Mouse (Mus musculus): ENCODE results near the gene Ptprd. TPM values are rescaled to one million over a fixed set of nuclear protein-coding genes. Genes with fewer than 3 reads are reported as not detected.

The Ptprd gene
- polyA plus RNA-seq, 1 experiment from 2014 or later = 14.3 TPM

DNA sequence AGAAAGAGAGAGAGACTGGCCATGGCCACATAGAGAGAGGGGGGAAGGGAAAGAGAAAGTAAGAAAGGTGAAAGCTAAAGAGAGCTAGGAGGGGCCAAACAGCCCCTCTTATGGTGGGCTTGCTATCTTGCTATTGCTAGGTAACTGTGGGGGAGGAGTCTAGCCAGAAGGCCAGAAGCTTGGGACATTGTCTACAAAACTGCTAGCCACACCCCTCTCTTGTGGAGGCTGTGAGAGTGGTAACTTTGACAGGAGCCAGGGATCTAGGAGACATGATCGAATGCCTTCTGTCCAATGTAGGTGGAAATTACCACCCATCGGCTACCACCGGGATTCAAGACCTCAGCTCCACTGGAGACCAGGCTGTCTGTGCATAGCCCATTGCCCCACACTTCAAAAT, 1899.2 kb downstream of the Ptprd start:
- no peak overlapping the region for H3K27ac ChIP-seq (ENCODE audit: poor library complexity, severe bottlenecking)
- H3K9me3 ChIP-seq (replicated peaks) = no peaks in the 10 kb centered on the region
- no peak overlapping the region; the same call in 1 of the 2 replicates for H3K4me2 ChIP-seq
- no peaks in the 10 kb centered on the region for H3K36me3 ChIP-seq
- WGBS = 53% methylated on average over 3 of the region's 3 CpGs
- ATAC-seq (ENCODE audit: insufficient number of reproducible peaks, low FRiP score) = no peak
- peaks cover 26% of the 10 kb centered on the region for H3K4me1 ChIP-seq (replicated peaks)
- H3K27me3 ChIP-seq (replicated peaks) = no peaks in the 10 kb centered on the region
- no peak overlapping the region for H3K9ac ChIP-seq
- H3K4me3 ChIP-seq = no peak overlapping the region

DNA sequence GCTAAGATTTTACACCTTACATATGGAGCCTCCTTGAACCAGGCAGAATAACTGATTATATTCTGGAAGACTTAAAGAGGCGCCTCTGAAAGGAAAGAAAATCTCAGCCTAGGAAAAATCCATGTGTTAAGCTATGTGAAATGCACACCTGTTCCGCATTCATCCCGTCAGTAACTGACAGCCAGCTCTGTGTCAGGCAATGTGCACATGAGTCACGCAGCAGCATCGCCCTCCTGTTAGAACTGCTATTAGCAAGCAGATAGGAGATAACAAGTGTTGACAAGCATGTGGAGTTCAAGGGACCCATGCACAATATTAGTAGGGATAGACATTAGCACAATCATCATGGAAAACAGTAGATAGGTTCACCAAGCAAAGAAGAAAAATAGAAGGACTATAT, 1905.8 kb downstream of the Ptprd start:
- H3K9ac ChIP-seq = no peak overlapping the region
- WGBS = 29% methylated on average over 5 of the region's 5 CpGs
- no peaks in the 10 kb centered on the region for H3K36me3 ChIP-seq
- no peak overlapping the region for H3K4me2 ChIP-seq
- H3K27ac ChIP-seq (ENCODE audit: poor library complexity, severe bottlenecking) = no peak overlapping the region
- no peaks in the 10 kb centered on the region for H3K27me3 ChIP-seq (replicated peaks)
- H3K4me1 ChIP-seq (replicated peaks) = peaks cover 13% of the 10 kb centered on the region
- no peaks in the 10 kb centered on the region for H3K9me3 ChIP-seq (replicated peaks)
- no peak for ATAC-seq (ENCODE audit: insufficient number of reproducible peaks, low FRiP score)
- no peak overlapping the region for H3K4me3 ChIP-seq

DNA sequence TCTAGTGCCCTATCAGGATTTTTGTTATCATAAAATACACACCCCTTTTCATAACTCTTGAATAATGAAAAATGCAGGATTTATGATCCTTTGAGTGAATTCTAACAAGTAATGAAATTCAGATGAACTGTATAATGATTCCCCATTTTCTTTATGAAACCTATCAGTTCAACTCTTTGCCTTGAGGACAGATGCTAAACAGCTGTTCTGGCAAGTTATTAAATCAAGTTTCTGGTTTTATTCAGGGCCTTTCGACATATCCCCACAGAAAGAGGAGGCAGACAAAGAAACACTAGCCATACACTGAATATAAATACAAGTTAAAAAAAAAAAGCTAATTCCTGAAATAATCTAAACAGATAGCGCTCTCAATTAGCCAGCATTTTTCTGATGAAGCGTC, 1914.4 kb downstream of the Ptprd start:
- H3K9ac ChIP-seq = no peak overlapping the region
- H3K36me3 ChIP-seq = no peaks in the 10 kb centered on the region
- ATAC-seq (ENCODE audit: insufficient number of reproducible peaks, low FRiP score) = no peak
- 69% methylated on average over 3 of the region's 3 CpGs for WGBS
- no peak overlapping the region for H3K4me3 ChIP-seq
- H3K4me2 ChIP-seq = no peak overlapping the region
- no peaks in the 10 kb centered on the region for H3K9me3 ChIP-seq (replicated peaks)
- H3K4me1 ChIP-seq (replicated peaks) = peaks cover 16% of the 10 kb centered on the region
- no peak overlapping the region for H3K27ac ChIP-seq (ENCODE audit: poor library complexity, severe bottlenecking)
- H3K27me3 ChIP-seq (replicated peaks) = no peaks in the 10 kb centered on the region

DNA sequence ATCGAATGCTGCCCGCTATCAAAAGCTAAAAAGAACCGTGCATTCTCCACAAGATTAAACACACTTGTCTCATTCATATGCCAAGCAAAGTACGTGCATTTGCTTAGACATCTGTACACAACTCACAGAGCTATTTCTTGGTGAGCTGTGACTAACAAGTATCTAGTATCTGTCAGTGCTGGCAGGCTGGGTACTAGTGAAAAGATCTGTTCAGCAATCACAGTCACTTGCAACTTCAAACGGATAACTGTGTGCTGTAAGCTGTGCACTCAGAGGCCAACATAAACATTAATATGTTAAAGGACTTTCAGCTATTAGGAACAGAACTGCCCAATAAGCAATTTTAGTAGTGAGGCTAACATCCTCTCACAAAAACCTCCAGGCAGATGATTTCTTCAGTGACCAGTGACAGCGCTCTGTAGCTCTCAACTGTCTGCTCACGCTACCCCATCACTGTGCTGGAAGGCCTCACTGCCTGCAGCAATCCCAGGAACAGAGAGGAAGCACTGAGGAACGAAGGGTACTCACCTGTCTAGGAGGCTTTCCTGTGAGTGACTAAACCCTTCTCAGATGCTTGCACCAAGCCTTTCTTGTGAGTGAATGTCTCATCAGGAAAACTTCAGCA, 1918.9 kb downstream of the Ptprd start:
- Histone ChIP-seq H3K4me3 (no peak overlapping the region), H3K36me3 (no peaks in the 10 kb centered on the region), H3K4me2 (no peak overlapping the region), H3K27ac (ENCODE audit: poor library complexity, severe bottlenecking) (no peak overlapping the region), H3K9ac (no peak overlapping the region), H3K27me3 (replicated peaks) (no peaks in the 10 kb centered on the region), H3K9me3 (replicated peaks) (no peaks in the 10 kb centered on the region), H3K4me1 (replicated peaks) (peaks cover 16% of the 10 kb centered on the region)
- no peak for ATAC-seq (ENCODE audit: insufficient number of reproducible peaks, low FRiP score)
- WGBS = 72% methylated on average over 8 of the region's 8 CpGs

DNA sequence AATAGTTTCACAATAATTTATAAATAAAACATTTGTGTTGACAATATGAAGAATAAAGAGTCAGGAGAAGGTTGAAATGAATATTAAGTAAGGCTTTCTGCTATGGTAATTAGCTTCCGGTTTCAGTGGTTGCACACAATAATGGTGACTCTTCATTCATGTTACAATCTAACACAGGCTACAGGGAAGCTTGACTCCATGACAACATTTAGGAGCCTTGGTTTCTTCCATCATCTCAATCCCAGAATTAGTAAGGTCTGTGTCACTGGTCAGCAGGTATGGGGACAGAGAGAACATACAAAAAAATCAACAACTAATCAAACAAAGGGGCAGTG, 1921.3 kb downstream of the Ptprd start:
- no peaks in the 10 kb centered on the region for H3K36me3 ChIP-seq
- no peaks in the 10 kb centered on the region for H3K27me3 ChIP-seq (replicated peaks)
- peaks cover 8% of the 10 kb centered on the region for H3K4me1 ChIP-seq (replicated peaks)
- no peak for ATAC-seq (ENCODE audit: insufficient number of reproducible peaks, low FRiP score)
- 86% methylated on average over 1 of the region's 1 CpGs for WGBS
- H3K4me3 ChIP-seq = no peak overlapping the region
- H3K9ac ChIP-seq = no peak overlapping the region
- no peak overlapping the region for H3K27ac ChIP-seq (ENCODE audit: poor library complexity, severe bottlenecking)
- no peaks in the 10 kb centered on the region for H3K9me3 ChIP-seq (replicated peaks)
- H3K4me2 ChIP-seq = no peak overlapping the region

DNA sequence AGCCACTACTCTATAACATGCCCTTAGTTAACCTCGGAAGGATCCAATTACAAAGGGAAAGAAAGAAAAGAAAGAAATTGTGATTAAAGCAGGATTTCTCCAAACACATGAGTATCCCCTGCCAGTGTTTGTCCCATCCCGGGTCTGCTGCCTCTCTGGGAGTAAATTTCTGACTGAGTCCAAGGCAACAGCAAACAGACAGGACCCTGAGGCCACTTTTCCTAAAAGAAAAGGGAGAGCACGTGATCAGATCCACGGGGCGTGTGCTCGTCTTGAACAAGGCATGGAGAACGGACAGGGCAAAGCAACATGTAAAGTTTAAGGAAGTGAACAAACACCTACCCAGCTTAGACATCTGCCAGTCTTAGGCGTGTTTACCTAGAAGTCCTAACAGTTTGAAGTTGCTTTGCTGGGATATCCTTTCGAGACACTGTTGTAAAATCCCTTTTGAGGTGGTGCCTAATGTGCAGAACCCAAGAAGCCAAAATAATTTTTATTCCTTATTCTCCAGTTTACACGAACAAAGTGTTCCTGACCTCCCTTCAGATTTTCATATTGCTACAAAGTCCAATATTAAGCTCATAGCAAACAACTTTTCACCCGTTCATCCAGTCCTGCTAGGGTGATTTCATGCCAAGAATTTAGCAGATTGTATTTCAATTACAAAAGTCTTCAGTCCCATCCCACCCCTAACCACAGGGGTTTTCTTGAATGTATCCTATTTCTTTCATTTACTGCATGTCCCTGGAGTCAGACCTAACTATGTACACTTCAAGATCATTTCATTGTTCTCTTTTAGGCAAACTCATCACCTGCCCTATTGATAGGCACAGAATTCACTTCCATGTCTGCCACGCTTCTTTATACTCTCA, 1921.9 kb downstream of the Ptprd start:
- Histone ChIP-seq H3K27me3 (replicated peaks) (no peaks in the 10 kb centered on the region), H3K9me3 (replicated peaks) (no peaks in the 10 kb centered on the region), H3K9ac (no peak overlapping the region), H3K36me3 (no peaks in the 10 kb centered on the region), H3K4me3 (no peak overlapping the region), H3K4me1 (replicated peaks) (peaks cover 8% of the 10 kb centered on the region), H3K27ac (ENCODE audit: poor library complexity, severe bottlenecking) (no peak overlapping the region), H3K4me2 (no peak overlapping the region)
- WGBS = 72% methylated on average over 12 of the region's 12 CpGs
- no peak for ATAC-seq (ENCODE audit: insufficient number of reproducible peaks, low FRiP score)

DNA sequence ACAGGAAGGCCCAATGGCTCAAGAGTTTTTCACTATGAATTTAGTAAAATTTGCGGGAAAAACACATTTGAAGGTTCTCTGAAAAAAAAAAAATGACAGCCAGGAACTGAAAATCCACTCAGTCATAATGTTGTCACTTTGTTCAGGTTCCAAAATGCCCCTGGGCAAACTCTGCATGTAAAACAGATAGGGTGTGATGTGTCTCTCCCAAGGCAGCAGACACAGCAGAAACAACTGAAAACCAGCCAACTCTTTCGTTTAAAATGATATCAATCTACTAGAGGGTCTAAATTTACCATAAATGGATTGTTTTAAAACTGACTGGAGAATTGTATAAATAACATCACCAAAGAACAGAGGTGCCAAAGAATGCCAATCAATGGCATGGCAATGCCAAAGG, 1925.7 kb downstream of the Ptprd start:
- WGBS = 56% methylated on average over 2 of the region's 2 CpGs
- H3K9ac ChIP-seq = no peak overlapping the region
- H3K4me1 ChIP-seq (replicated peaks) = peaks cover 4% of the 10 kb centered on the region; the same call in 1 of the 2 replicates
- no peaks in the 10 kb centered on the region for H3K27me3 ChIP-seq (replicated peaks)
- H3K4me2 ChIP-seq = no peak overlapping the region
- ATAC-seq (ENCODE audit: insufficient number of reproducible peaks, low FRiP score) = no peak
- no peaks in the 10 kb centered on the region for H3K9me3 ChIP-seq (replicated peaks)
- no peaks in the 10 kb centered on the region for H3K36me3 ChIP-seq
- no peak overlapping the region for H3K27ac ChIP-seq (ENCODE audit: poor library complexity, severe bottlenecking)
- no peak overlapping the region for H3K4me3 ChIP-seq

DNA sequence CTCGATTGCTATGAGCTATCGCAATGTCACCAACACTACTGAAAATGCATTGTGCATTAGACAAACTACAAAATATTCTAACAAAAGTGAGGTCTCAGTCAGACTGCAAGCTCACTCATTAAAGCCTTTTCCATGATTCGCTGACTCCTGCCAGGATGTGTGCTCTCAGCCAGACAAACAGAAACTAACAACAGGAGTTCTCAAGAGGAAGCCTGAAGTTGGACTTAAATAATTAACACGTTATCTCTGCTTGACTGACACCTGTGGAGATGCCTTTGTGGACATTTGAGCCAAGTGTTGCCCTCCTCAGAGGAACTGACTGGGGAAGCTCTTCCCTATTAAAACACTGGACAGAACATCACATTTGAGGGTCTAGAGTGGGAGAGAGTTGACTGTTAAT, 1928.9 kb downstream of the Ptprd start:
- H3K36me3 ChIP-seq = no peaks in the 10 kb centered on the region
- peaks cover 4% of the 10 kb centered on the region; the same call in 1 of the 2 replicates for H3K4me1 ChIP-seq (replicated peaks)
- no peaks in the 10 kb centered on the region for H3K27me3 ChIP-seq (replicated peaks)
- H3K4me3 ChIP-seq = no peak overlapping the region
- ATAC-seq (ENCODE audit: insufficient number of reproducible peaks, low FRiP score) = no peak
- H3K9ac ChIP-seq = no peak overlapping the region
- no peaks in the 10 kb centered on the region for H3K9me3 ChIP-seq (replicated peaks)
- H3K4me2 ChIP-seq = no peak overlapping the region
- WGBS = 56% methylated on average over 4 of the region's 4 CpGs
- H3K27ac ChIP-seq (ENCODE audit: poor library complexity, severe bottlenecking) = no peak overlapping the region

DNA sequence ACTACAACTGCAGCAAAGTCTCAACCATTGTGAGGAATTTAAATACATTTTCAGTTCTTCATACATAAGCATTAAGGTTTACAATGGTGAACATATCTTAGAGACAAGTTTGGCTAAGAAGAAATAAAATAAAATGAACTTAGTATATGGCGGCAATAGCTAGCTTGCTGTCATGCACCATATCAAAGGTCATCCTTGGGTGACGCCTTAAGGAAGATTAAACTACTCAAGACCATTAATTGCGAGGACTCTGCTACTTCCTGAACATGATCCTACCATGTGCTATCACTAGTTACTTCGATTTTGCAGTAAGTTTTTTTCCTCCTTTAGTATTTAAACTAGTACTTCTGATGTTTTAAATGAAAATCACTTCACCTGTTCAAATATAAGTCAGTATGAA, 1949.0 kb downstream of the Ptprd start:
- H3K27me3 ChIP-seq (replicated peaks) = no peaks in the 10 kb centered on the region
- no peak overlapping the region for H3K27ac ChIP-seq (ENCODE audit: poor library complexity, severe bottlenecking)
- WGBS = 83% methylated on average over 4 of the region's 4 CpGs
- no peaks in the 10 kb centered on the region for H3K9me3 ChIP-seq (replicated peaks)
- H3K4me3 ChIP-seq = no peak overlapping the region
- no peaks in the 10 kb centered on the region for H3K36me3 ChIP-seq
- ATAC-seq (ENCODE audit: insufficient number of reproducible peaks, low FRiP score) = no peak
- 0 out of 2 replicates have a peak, but pooled peaks cover 5% of the 10 kb centered on the region for H3K4me1 ChIP-seq (replicated peaks)
- H3K9ac ChIP-seq = no peak overlapping the region
- no peak overlapping the region for H3K4me2 ChIP-seq

DNA sequence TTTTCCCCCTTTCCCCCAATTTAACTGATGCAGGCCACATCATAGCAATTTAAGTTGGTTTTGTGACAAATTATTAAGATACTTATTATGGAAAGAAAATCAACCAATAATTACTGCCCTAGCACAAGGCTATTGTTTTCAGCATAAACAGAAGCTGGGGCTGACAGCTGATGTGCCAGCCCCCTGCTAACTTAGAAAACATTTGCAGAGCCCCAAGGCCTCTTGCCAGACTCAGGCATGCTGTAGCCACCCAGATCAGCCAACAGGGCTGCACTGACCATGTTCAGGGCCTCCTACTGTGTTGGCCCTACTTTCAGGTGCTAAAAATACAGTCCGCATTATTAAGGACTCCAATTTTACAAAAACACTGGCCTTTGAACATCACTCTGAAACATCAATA, 1951.1 kb downstream of the Ptprd start:
- Histone ChIP-seq H3K9ac (no peak overlapping the region), H3K9me3 (replicated peaks) (no peaks in the 10 kb centered on the region), H3K27ac (ENCODE audit: poor library complexity, severe bottlenecking) (no peak overlapping the region), H3K36me3 (no peaks in the 10 kb centered on the region), H3K27me3 (replicated peaks) (no peaks in the 10 kb centered on the region), H3K4me1 (replicated peaks) (peaks cover 12% of the 10 kb centered on the region; the same call in 1 of the 2 replicates), H3K4me3 (no peak overlapping the region), H3K4me2 (no peak overlapping the region)
- ATAC-seq (ENCODE audit: insufficient number of reproducible peaks, low FRiP score) = no peak
- 90% methylated on average over 1 of the region's 1 CpGs for WGBS

DNA sequence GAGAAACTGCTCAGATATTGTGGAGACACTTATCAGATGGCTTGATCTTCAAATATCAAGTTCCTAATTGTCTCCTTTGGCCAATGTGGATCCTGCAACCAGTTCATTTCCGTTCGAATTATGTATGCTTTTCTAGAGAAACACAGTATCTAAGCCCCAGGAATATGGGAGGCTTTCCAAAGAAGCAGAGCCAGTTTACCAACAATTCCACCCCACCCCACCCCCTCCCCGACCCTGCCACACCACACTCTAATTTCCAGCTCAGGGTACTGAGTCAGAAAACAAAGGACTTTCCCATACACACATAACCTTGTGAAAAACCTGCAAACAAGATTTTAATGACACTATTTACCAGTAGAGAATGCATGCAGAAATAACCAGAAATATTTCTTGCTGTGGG, 1951.5 kb downstream of the Ptprd start:
- H3K4me3 ChIP-seq = no peak overlapping the region
- ATAC-seq (ENCODE audit: insufficient number of reproducible peaks, low FRiP score) = no peak
- H3K4me1 ChIP-seq (replicated peaks) = peaks cover 14% of the 10 kb centered on the region; the same call in 1 of the 2 replicates
- H3K9ac ChIP-seq = no peak overlapping the region
- no peaks in the 10 kb centered on the region for H3K9me3 ChIP-seq (replicated peaks)
- no peaks in the 10 kb centered on the region for H3K36me3 ChIP-seq
- no peak overlapping the region for H3K27ac ChIP-seq (ENCODE audit: poor library complexity, severe bottlenecking)
- 68% methylated on average over 3 of the region's 3 CpGs for WGBS
- no peak overlapping the region for H3K4me2 ChIP-seq
- no peaks in the 10 kb centered on the region for H3K27me3 ChIP-seq (replicated peaks)

Data from heart, embryonic 12.5 days (tissue).